Mouse (Mus musculus) cerebellum, adult 18-20 months (tissue): ENCODE data around the gene Stambp.

Source experiments
- DNase-seq, 2 experiments: peaks; one replicate each; pipeline ENCODE4 v3.0.0; 2021

The Stambp gene

DNA sequence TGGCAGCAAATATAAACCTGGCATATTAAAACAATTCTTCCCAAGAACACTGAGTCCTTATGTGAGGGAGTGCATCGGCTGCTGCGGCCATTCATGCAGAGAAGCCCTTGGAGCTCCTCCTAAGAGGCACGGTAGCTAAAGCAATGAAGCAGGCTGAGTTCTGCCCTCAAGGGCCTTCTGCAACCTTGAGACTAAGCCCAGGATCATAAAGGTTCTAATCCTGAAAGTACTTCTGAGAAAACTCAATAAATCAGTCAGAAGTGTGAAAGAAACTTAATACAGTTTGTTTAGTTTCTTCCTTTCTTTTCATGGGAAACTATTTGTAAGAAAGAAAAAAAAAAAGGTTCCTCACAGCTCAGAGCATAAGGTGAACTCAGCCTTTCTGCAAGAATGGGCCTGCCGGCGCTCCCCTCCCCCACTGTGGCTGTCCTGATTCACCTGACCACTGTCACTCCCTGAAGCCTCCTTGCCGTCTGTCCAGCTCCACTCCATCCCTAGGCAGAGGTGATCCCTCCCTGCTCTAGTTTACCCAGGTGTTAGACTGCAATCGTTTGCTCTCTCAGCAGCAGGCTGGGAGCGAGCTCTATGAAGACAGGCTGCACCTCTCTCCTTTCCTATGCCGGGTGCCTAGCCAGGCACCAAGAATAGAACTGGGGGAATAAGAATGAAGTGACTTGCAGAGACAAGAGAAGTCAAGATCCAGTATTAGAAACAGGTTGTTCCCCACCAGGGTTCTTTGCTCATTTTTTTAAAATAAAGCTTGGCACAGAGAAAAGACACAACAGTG is 70.8 kb downstream of the Stambp start:
- DNase-seq: no peak

DNA sequence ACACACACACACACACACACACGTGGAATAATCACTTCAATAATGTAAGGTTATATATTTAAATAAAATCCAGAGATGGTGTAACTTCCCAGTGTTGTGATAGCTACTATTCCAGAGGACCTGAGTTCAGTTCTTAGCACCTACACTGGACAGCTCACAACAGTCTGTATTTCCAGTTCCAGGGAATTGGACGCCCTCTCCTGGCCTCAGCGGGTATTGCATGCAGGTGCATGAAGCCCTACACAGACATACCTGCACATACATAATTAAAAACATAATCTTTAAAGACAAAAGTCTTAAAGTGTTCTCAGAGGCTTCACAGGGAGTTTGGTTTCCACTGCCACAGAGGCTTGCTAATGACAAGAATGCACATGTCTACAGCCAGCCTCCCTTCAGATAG is 72.1 kb downstream of the Stambp start:
- no peak for DNase-seq

DNA sequence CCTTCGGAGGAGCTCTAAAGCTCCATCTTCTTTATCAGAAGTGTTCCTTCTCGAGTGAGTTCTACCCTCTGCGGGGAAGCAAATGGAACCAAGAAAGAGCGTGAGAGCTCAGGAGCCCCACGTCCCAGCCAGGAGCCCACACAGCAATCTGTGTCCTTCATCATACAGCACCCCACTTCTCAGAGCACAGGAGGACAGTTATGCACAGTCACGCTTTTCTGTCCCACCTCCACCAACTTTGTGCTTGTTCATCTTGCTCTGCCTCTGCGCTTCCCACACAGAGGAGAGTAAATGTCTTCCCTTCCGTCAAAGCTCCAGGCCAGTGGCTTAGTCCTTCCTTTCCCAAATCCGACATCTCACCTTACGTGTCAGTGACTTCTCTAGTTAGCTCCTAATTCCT is 73.5 kb downstream of the Stambp start:
- DNase-seq: no peak

DNA sequence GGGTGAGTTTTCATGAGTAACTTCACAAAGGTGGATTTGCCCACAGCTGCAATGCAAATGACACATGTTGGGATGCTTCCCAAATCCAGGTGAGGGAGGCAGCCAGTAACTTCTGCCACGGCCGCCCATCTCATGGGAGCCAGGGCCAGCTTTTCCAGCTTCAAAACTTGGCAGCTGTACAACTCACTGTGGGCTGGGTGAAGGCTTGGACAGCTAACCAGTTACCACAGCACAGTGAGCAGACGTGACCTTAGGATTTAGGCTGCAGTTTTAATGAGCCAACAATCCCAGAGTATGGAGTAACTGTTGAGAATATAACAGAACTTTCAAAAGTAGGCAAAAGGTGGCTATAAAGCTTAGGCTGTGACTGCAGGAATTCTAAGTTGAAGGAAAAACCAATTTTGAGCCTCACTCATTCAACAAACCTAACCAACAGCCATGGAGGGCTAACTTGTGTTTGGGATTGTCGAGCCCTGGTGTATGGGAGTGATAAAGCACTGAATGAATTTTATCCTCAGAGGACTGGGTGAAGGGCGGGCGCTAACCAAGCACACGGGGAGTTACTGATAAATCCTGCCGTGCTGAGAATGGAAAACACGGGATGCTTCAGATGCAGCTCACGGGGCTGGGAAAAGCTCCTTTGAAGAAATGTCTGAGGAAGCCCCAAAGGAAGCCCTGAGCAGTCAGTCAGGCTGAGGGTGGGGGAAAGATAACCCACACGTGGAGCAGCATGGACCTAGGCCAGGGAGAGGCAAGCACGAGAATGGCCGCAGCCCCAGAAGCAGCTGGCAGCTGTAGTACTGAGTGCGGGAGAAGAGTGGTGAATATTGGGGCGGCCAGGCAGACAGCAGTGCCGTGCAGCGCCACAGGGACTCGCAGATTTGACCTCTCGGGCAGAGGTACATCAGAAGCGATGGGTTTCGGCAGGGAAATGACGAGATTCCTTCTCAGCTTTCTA is 75.5 kb downstream of the Stambp start:
- no peak for DNase-seq

DNA sequence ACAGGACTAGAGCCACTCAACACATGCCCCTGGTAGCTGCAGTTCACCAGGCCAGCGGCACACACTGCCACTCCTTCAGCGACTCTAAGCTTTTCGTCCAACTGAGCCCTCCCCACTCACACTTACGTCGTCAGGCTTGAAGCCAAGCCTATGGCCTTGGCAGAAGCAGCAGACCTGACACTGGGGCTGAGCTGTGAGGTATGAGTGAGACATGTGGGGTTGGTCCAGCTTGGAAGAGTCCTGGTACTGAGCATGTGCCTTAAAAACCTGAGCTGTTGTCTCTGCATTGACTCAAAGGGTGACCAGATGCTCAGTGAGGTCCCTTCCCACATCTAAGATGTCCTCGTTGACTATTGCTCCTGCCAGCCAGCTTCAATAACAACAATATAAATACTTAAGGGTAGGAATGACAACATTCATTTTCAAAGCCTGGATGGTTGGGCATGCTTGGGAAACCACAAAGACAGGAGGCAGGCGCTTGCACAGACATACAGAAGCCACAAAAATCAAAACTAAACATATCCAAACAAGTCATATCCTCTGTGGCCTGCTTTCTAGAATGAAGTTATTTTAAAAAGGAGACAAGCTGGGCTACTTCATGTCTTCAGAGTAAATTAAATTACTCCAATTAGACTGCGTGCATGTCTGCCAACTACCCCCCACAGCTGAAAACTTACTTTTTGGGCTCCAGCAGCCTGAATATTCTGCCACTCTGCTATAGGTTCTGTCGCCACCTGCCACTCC is 76.3 kb downstream of the Stambp start:
- DNase-seq: peak; percentile 56 to 72
